Mouse (Mus musculus) splenic B cell, adult 2 months (primary cell): ENCODE measurements around the gene Ash1l.
"Not testable (repeated sequence)": the region's sequence is repeated elsewhere in the genome, so short reads cannot be mapped to it uniquely, and the experiment has no call there.

Source experiments
- DNase-seq: peaks from one replicate; pipeline ENCODE4 v3.0.0-alpha.2; 2011; ENCODE audit warnings: low read depth, low spot score
- H3K27me3 ChIP-seq: 2 replicates; pipeline ENCODE4 v1.6.1; 2012; ENCODE audit warnings: mild to moderate bottlenecking, low read length, moderate library complexity, mixed read lengths; ENCODE audit not compliant: control insufficient read depth, poor library complexity, insufficient read depth, severe bottlenecking
- H3K36me3 ChIP-seq: 2 replicates; pipeline ENCODE4 v1.6.1; 2012; ENCODE audit warnings: mild to moderate bottlenecking, low read length, moderate library complexity, mixed read lengths; ENCODE audit not compliant: control insufficient read depth, poor library complexity, insufficient read depth, severe bottlenecking

Gene Ash1l

DNA sequence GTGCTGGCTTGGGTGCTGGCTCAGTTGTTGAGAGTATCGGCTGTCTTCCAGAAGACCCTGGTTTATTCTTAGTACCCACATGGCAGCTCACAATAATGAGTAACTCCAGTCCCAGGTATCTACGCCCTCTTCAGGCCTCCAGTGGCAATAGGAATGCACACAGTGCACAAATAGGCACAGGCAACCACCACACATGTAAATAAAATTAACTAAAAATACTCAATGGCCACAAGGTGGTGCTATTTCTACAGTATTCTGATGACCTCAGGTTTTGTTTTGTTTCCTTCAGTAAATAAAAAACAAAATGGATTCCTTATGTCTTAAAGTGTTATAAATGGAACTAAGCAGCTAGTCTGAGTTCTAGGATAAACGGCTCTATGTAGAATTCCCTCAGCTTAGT, 10.7 kb upstream of the Ash1l start:
- peaks cover 1% of the 10 kb centered on the region; the same call in 1 of the 2 replicates for H3K36me3 ChIP-seq
- no peaks in the 10 kb centered on the region for H3K27me3 ChIP-seq
- DNase-seq = peak; percentile 75

DNA sequence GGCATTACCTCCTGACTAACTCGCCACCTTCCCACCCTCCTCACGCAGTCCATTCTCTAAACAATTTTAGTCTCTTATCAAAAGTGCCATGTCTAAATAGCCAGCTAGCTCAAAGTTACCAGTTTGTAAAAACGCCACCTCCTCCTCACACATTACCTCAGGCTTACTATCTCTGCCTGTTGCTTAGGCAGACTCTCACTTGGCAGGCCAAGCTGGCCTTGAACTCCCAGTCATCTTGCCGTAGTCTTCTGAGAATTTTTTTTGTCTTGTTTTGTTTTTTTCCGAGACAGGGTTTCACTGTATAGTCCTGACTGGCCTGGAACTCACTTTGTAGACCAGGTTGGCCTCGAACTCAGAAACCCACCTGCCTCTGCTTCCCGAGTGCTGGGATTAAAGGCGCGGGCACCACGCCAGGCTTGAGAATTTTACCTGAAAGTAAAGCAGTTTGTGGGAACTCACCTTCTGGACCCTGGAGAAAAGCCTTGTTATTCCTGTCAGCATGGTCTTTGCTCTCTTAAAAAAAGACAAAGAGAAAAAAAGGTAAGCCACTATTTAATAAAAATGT, 8.0 kb upstream of the Ash1l start:
- H3K36me3 ChIP-seq = peaks cover 1% of the 10 kb centered on the region; the same call in 1 of the 2 replicates
- no peak for DNase-seq
- H3K27me3 ChIP-seq = no peaks in the 10 kb centered on the region

DNA sequence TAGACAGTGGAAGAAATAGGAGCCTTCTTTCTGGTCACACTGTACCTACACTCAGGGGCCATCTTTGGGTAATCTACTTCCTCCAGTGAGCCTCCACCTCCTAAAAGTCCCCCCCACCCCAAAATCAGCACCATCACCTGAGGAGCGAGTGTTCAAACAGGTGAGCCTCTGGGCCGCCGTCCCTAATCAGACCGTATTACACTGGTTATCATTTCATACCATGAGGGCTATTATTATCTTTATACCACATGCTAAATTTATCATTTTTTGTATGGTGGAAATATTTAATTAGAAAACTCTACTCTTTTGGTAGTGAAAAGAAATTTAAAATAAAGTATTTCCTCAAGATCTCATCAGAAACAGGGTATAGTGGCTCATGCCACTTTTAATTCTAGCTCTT, 6.3 kb upstream of the Ash1l start:
- no peak for DNase-seq

GRCm38 (mm10) chr3:88949786-88950575, 441 bp upstream of the Ash1l start:
- H3K27me3 ChIP-seq = no peaks in the 10 kb centered on the region
- no peaks in the 10 kb centered on the region for H3K36me3 ChIP-seq
- peak; percentile 83 for DNase-seq

More for the DNA sequence above, 6.3 kb upstream of the Ash1l start:
- Histone ChIP-seq H3K27me3 (no peaks in the 10 kb centered on the region), H3K36me3 (peaks cover 1% of the 10 kb centered on the region; the same call in 1 of the 2 replicates)

- Histone ChIP-seq H3K27me3 (no peaks in the 10 kb centered on the region), H3K36me3 (no peaks in the 10 kb centered on the region)
- no peak for DNase-seq
Observed at GRCm38 (mm10) chr3:88951327-88951800, 942 bp downstream of the Ash1l start.

GRCm38 (mm10) chr3:88953246-88953645, 2.8 kb downstream of the Ash1l start:
- Histone ChIP-seq H3K27me3 (no peaks in the 10 kb centered on the region), H3K36me3 (no peaks in the 10 kb centered on the region)
- no peak for DNase-seq

GRCm38 (mm10) chr3:88953736-88954135, 3.3 kb downstream of the Ash1l start:
- no peaks in the 10 kb centered on the region for H3K27me3 ChIP-seq
- no peaks in the 10 kb centered on the region for H3K36me3 ChIP-seq
- no peak for DNase-seq

DNA sequence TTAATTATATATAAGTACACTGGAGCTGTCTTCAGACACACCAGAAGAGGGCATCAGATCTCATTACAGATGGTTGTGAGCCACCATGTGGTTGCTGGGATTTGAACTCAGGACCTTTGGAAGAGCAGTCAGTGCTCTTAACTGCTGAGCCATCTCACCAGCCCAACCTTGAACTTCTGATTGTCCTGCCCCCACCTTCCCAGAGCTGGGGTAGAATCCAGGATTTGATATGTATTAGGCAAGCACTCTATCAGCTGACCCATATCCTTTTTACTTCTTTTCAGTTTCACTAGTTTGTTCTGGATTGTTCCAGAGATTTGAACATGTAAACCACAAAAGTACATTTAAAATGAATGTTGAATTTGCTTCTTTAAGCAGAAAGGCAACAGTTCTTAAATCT, 12.8 kb downstream of the Ash1l start:
- H3K36me3 ChIP-seq, H3K27me3 ChIP-seq, DNase-seq: not testable (repeated sequence)

GRCm38 (mm10) chr3:88975012-88975411, 24.6 kb downstream of the Ash1l start:
- Histone ChIP-seq H3K27me3 (no peaks in the 10 kb centered on the region), H3K36me3 (peaks cover 2% of the 10 kb centered on the region; the same call in 1 of the 2 replicates)
- no peak for DNase-seq

DNA sequence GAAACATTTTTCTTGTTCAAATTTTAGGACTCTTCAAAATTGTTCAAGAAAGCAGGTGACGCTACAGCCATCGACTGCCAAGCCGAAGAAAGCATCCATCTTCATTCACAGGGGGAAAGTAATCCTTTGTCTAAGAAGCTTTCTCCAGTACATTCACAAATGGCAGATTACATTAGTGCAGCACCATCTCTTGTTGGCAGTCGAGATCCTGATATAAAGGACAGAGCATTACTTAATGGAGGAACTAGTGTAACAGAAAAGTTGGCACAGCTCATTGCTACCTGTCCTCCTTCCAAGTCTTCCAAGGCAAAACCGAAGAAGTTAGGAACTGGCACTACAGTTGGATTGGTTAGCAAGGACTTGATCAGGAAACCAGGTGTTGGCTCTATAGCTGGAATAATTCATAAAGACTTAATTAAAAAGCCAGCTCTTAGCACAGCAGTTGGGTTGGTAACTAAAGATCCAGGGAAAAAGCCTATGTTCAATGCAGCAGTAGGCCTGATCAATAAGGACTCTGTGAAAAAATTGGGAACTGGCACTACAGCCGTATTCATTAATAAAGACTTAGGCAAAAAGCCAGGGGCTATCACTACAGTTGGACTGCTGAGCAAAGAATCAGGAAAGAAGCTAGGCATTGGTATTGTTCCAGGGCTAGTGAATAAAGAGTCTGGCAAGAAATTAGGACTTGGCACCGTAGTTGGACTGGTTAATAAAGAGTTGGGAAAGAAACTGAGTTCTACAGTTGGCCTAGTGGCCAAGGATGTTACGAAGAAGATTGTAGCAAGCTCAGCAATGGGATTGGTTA, 31.0 kb downstream of the Ash1l start:
- Histone ChIP-seq H3K27me3 (no peaks in the 10 kb centered on the region), H3K36me3 (peaks cover 11% of the 10 kb centered on the region)
- DNase-seq = no peak

DNA sequence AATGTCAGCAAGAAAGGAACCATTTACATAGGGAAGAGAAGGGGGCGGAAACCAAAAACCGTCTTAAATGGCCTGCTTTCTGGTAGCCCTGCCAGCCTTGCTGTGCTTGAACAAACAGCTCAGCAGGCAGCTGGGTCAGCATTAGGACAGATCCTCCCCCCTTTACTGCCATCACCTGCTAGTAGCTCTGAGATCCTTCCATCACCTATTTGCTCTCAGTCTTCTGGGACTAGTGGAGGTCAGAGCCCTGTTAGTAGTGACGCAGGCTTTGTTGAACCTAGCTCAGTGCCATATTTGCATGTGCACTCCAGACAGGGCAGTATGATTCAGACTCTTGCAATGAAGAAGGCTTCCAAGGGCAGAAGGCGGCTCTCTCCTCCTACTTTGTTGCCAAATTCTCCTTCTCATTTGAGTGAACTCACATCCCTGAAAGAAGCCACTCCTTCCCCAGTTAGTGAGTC, 33.5 kb downstream of the Ash1l start:
- Histone ChIP-seq H3K27me3 (no peaks in the 10 kb centered on the region), H3K36me3 (peaks cover 11% of the 10 kb centered on the region)
- DNase-seq = no peak

DNA sequence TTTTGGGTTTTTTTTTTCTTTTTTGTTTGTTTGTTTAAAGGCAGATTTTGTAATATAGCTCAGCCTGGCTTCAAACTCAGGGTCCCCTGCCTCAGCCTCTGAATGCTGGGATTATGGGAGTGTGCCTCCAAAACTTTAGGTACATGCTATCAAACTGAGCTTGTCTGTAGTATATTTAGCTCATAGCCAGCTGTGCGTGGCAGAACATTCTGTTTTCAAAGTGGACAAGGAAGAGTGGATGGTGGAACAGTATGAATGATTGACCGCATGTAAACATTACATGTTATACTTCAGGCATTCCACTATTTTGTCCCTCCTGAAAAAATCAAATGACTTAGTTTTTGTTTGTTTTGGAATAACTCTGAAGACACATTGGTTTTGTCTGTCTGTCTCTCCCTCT, 42.4 kb downstream of the Ash1l start:
- no peaks in the 10 kb centered on the region for H3K27me3 ChIP-seq
- no peak for DNase-seq

GRCm38 (mm10) chr3:89001536-89001935, 51.1 kb downstream of the Ash1l start:
- DNase-seq = no peak

More for the DNA sequence above, 42.4 kb downstream of the Ash1l start:
- no peaks in the 10 kb centered on the region for H3K36me3 ChIP-seq

GRCm38 (mm10) chr3:89030896-89031295, 80.5 kb downstream of the Ash1l start:
- H3K36me3 ChIP-seq = peaks cover 37% of the 10 kb centered on the region
- not testable (repeated sequence) for H3K27me3 ChIP-seq
- peak; percentile 8 for DNase-seq

More at GRCm38 (mm10) chr3:89001536-89001935, 51.1 kb downstream of the Ash1l start:
- Histone ChIP-seq H3K27me3 (no peaks in the 10 kb centered on the region), H3K36me3 (peaks cover 10% of the 10 kb centered on the region)
